Mouse (Mus musculus): ENCODE data around the gene Cyren.

DNA sequence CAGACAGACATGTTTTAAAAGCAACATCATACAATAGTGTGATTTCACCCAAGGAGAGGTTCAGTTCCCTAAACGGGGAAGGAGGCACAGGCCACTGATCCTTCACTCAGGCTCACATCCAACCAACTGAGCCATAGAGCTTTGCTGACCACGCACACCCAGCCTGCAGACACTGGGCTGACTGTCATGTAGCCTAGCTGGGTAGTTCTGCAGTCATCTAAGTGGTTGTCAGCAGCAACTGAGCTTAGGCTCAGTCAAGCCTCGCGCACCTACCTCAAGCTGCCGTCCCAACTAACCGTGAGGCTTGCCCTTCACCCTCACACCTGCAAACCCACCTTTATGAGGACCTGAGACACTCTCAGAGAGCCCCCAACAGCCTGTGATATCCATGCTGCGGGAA is 5.9 kb downstream of the Cyren start:
- TF ChIP-seq CTCF (IDR thresholded peaks at IDR 0.05; ENCODE audit: low read depth) (no peak), EP300 (optimal IDR thresholded peaks at IDR 0.05) (no peak)

Data from stomach, postnatal 0 days (tissue).